Mouse (Mus musculus): ENCODE measurements around the gene Armc8. TPM values are rescaled to one million over a fixed set of nuclear protein-coding genes. Genes with fewer than 3 reads are reported as not detected.
"Not testable (repeated sequence)": the region's sequence is repeated elsewhere in the genome, so short reads cannot be mapped to it uniquely, and the experiment has no call there.

The Armc8 gene
- polyA plus RNA-seq (2011; ENCODE audit: insufficient read length, low read depth, missing spikeins), result 23.9 and 32.3 TPM in 2 replicates

DNA sequence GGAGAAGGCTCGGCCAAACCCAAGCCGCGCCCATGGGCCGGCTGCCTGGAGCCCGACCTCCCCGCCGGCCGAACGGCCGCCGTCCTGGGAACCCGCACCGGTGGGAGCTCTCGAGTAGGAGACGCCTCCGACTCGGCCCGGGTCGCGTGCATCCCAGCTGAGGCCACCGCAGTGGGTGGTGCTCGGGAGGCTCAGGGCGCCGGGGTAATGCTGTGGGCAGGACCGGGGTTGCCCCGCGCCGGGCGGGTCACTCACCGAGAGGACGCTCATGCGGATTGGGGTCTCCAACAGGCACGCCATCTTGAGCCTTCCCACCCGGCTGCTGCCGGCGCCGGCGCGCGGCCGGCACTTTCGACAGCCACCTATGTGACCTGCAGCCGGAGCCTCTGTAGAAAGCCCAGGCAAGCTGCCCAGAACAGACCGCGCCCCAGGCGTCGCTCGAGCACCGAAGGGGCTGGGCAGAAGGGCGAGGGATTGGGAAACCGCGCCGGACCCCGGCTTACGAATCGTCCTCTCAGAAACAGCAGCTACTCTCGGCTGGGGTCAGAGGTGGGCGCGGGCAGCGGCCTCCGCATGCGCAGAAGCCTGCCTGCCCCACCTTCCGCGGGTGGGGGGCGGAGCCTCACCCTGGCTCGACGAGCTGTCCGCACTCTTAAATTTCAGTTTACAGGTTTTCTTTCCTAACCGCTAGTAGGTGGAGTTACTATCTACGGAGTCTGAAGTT lies at the start of gene Armc8:
TSS of gene Armc8 (minus strand) at position 553 of the 724 bp plus-strand sequence.
- TF ChIP-seq POLR2A (IDR thresholded peaks at IDR 0.05; ENCODE audit: low read depth, low read length) (peak; percentile 61; the same call in 1 of the 2 replicates), CTCF (IDR thresholded peaks at IDR 0.05; ENCODE audit: borderline replicate concordance, insufficient read depth, low read length) (no peak)
- peaks cover 3% of the 10 kb centered on the region for H3K4me1 ChIP-seq (ENCODE audit: control insufficient read depth, insufficient read depth, low read length)
- H3K4me3 ChIP-seq (ENCODE audit: insufficient read depth, low read length), result peak within 1 kb of the TSS; percentile 91
- H3K27ac ChIP-seq (ENCODE audit: insufficient read depth, low read length), result peak within 1 kb of the TSS; percentile 95

GRCm38 (mm10) chr9:99612202-99612601 lies 43.5 kb upstream of the Armc8 start, which contains the start of gene A4gnt:
A4gnt (plus strand) TSS chr9:99612502.
- no peak within 1 kb of the TSS for H3K4me3 ChIP-seq (ENCODE audit: insufficient read depth, low read length)
- H3K27ac ChIP-seq (ENCODE audit: insufficient read depth, low read length), result no peak within 1 kb of the TSS
- H3K4me1 ChIP-seq (ENCODE audit: control insufficient read depth, insufficient read depth, low read length), result no peaks in the 10 kb centered on the region
- TF ChIP-seq POLR2A (IDR thresholded peaks at IDR 0.05; ENCODE audit: low read depth, low read length) (no peak), CTCF (IDR thresholded peaks at IDR 0.05; ENCODE audit: borderline replicate concordance, insufficient read depth, low read length) (no peak)

- H3K4me1 ChIP-seq (ENCODE audit: control insufficient read depth, insufficient read depth, low read length), result no peaks in the 10 kb centered on the region
- no peak for TF ChIP-seq POLR2A (IDR thresholded peaks at IDR 0.05; ENCODE audit: low read depth, low read length)
- no peak overlapping the region for H3K27ac ChIP-seq (ENCODE audit: insufficient read depth, low read length)
- H3K4me3 ChIP-seq (ENCODE audit: insufficient read depth, low read length), result no peak overlapping the region
These were observed 34.9 kb upstream of the Armc8 start for GRCm38 (mm10) chr9:99603566-99603965.

- not testable (repeated sequence) for H3K4me3 ChIP-seq (ENCODE audit: insufficient read depth, low read length); H3K4me1 ChIP-seq (ENCODE audit: control insufficient read depth, insufficient read depth, low read length); H3K27ac ChIP-seq (ENCODE audit: insufficient read depth, low read length)
These were observed 30.4 kb upstream of the Armc8 start for GRCm38 (mm10) chr9:99599127-99599526.

GRCm38 (mm10) chr9:99591144-99591543 lies 22.4 kb upstream of the Armc8 start:
- no peak overlapping the region for H3K4me3 ChIP-seq (ENCODE audit: insufficient read depth, low read length)
- TF ChIP-seq POLR2A (IDR thresholded peaks at IDR 0.05; ENCODE audit: low read depth, low read length), result no peak
- no peak for TF ChIP-seq CTCF (IDR thresholded peaks at IDR 0.05; ENCODE audit: borderline replicate concordance, insufficient read depth, low read length)
- no peak overlapping the region for H3K27ac ChIP-seq (ENCODE audit: insufficient read depth, low read length)
- H3K4me1 ChIP-seq (ENCODE audit: control insufficient read depth, insufficient read depth, low read length), result no peaks in the 10 kb centered on the region

- no peak overlapping the region for H3K27ac ChIP-seq (ENCODE audit: insufficient read depth, low read length)
- TF ChIP-seq CTCF (IDR thresholded peaks at IDR 0.05; ENCODE audit: borderline replicate concordance, insufficient read depth, low read length) (peak; percentile 59; the same call in 1 of the 2 replicates), POLR2A (IDR thresholded peaks at IDR 0.05; ENCODE audit: low read depth, low read length) (no peak)
- H3K4me1 ChIP-seq (ENCODE audit: control insufficient read depth, insufficient read depth, low read length), result no peaks in the 10 kb centered on the region
- no peak overlapping the region for H3K4me3 ChIP-seq (ENCODE audit: insufficient read depth, low read length)
These were observed 19.0 kb upstream of the Armc8 start for GRCm38 (mm10) chr9:99587505-99588202.

DNA sequence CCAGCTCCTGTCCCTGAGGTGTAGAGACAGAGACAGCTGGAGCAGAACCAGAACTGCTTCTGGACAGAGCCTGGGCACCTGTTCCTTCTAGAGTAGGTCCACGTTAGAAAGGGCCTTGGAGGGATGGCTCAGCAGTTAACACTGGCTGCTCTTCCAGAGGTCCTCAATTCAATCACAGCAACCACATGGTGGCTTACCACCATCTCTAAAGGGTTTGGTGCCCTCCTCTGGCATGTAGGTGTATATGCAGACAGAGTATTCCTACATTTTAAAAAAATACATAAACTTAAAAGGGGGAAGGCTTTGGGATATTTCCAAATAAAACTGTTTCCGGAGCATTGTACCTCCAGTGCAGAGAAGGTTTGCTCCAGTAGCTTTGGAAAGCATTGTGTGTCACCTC lies 12.0 kb upstream of the Armc8 start:
- TF ChIP-seq CTCF (IDR thresholded peaks at IDR 0.05; ENCODE audit: borderline replicate concordance, insufficient read depth, low read length) (no peak), POLR2A (IDR thresholded peaks at IDR 0.05; ENCODE audit: low read depth, low read length) (no peak)
- Histone ChIP-seq H3K4me1 (ENCODE audit: control insufficient read depth, insufficient read depth, low read length) (peaks cover 4% of the 10 kb centered on the region; the same call in 1 of the 2 replicates), H3K27ac (ENCODE audit: insufficient read depth, low read length) (no peak overlapping the region), H3K4me3 (ENCODE audit: insufficient read depth, low read length) (no peak overlapping the region)

DNA sequence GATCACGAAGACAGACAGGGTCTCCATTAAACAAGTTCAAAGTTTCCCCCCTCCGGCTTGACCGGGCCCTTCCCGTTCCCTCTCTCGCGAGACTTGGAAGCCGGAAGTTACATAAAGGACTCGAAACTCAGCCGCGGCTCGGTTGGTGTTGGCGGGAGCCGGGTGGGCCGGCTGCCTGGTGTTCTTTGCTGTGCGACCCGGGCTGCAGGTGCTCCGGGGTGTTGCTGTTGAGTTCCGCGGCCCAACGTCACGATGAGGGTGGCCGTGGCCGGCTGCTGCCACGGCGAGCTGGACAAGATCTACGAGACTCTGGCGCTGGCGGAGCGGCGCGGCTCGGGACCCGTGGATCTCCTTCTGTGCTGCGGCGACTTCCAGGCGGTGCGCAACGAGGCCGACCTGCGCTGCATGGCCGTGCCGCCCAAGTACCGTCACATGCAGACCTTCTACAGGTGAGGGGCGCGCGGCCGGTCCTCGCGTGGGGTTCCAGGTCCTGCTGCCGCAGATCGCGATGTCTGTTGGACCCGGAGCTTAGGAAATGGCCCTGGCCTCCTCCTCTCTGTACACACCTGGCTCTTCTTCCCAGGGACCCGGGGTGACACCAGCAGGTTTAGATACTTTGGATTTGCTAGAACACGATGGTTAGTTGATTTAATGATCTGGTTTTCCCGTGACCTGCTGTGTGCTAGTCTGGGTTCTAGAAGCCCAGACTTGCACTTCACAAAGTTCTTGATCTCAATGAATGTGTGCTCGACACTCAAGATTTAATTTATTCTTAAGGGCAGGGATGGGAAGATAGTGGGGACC lies 7.2 kb upstream of the Armc8 start, which contains the start of gene Dbr1:
TSS of gene Dbr1 (plus strand) at position 123 of the 804 bp plus-strand sequence.
- Histone ChIP-seq H3K4me1 (ENCODE audit: control insufficient read depth, insufficient read depth, low read length) (peaks cover 4% of the 10 kb centered on the region; the same call in 1 of the 2 replicates), H3K4me3 (ENCODE audit: insufficient read depth, low read length) (peak within 1 kb of the TSS; percentile 98), H3K27ac (ENCODE audit: insufficient read depth, low read length) (0 out of 2 replicates have a peak within 1 kb of the TSS, but pooled peaks have one; percentile 24)
- TF ChIP-seq POLR2A (IDR thresholded peaks at IDR 0.05; ENCODE audit: low read depth, low read length) (peak; percentile 80), CTCF (IDR thresholded peaks at IDR 0.05; ENCODE audit: borderline replicate concordance, insufficient read depth, low read length) (no peak)

DNA sequence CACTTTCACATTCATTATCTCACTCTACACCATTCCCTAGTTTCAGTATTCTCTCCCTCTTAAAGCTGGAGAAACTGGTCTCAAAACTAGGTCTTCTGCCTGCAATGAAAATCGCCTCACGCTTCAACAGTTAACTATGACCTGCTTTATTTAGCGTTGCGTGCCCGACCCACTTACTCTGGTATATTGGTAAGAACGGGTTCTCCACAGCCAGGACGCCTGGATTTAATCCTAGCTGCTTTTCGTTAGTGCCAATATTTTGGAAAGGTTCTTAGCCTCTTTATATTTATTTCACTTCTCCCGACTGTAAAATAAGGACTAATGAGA lies 335 bp upstream of the Armc8 start:
- Histone ChIP-seq H3K4me3 (ENCODE audit: insufficient read depth, low read length) (peak overlapping the region; percentile 91), H3K4me1 (ENCODE audit: control insufficient read depth, insufficient read depth, low read length) (peaks cover 3% of the 10 kb centered on the region), H3K27ac (ENCODE audit: insufficient read depth, low read length) (peak overlapping the region; percentile 79)
- TF ChIP-seq CTCF (IDR thresholded peaks at IDR 0.05; ENCODE audit: borderline replicate concordance, insufficient read depth, low read length) (no peak), POLR2A (IDR thresholded peaks at IDR 0.05; ENCODE audit: low read depth, low read length) (no peak)

All from embryonic fibroblast, embryonic 13.5 days (primary cell).